Mouse (Mus musculus): ENCODE results near the gene Rdh5. TPM values are rescaled to one million over a fixed set of nuclear protein-coding genes. Genes with fewer than 3 reads are reported as not detected.

Gene Rdh5
- total RNA-seq, 2 experiments from 2014 or later = 5.9 to 9.7 TPM

- intact Hi-C loops (cut with DNase I) = no loop called here
- peak; percentile 62 to 65 for DNase-seq
Observed at GRCm38 (mm10) chr10:128931441-128931840, 8.8 kb upstream of the Rdh5 start.

- intact Hi-C loops (cut with DNase I) = no loop called here
- DNase-seq = peak; percentile 26 to 44
Observed at GRCm38 (mm10) chr10:128929638-128930378, 7.1 kb upstream of the Rdh5 start.

GRCm38 (mm10) chr10:128928356-128928755, 5.7 kb upstream of the Rdh5 start:
- DNase-seq = peak; percentile 34 to 36
- intact Hi-C loops (cut with DNase I) = no loop called here

- no peak for DNase-seq
- intact Hi-C loops (cut with DNase I) = no loop called here
Observed at GRCm38 (mm10) chr10:128923935-128924334, 1.2 kb upstream of the Rdh5 start, which contains the start of gene Bloc1s1. Gene Bloc1s1 (minus strand): TSS chr10:128924035.

- intact Hi-C loops (cut with DNase I) = no loop called here
- DNase-seq = peak; percentile 97 to 98
Observed at GRCm38 (mm10) chr10:128923013-128923691, 464 bp upstream of the Rdh5 start.

- peak in 1 of 2 experiments; percentile 29 for DNase-seq
- intact Hi-C loops (cut with DNase I) = no loop called here
Observed at GRCm38 (mm10) chr10:128921883-128922821, 536 bp downstream of the Rdh5 start.

GRCm38 (mm10) chr10:128921251-128921650, 1.4 kb downstream of the Rdh5 start:
- intact Hi-C loops (cut with DNase I) = no loop called here

GRCm38 (mm10) chr10:128920736-128921161, 1.9 kb downstream of the Rdh5 start:
- DNase-seq = peak; percentile 67 to 70
- intact Hi-C loops (cut with DNase I) = no loop called here

More at GRCm38 (mm10) chr10:128921251-128921650, 1.4 kb downstream of the Rdh5 start:
- DNase-seq = no peak

GRCm38 (mm10) chr10:128919966-128920365, 2.7 kb downstream of the Rdh5 start:
- intact Hi-C loops (cut with DNase I) = no loop called here

GRCm38 (mm10) chr10:128919203-128919631, 3.5 kb downstream of the Rdh5 start:
- intact Hi-C loops (cut with DNase I) = no loop called here
- DNase-seq = peak; percentile 59 to 60

More at GRCm38 (mm10) chr10:128919966-128920365, 2.7 kb downstream of the Rdh5 start:
- no peak for DNase-seq

GRCm38 (mm10) chr10:128918246-128918645, 4.4 kb downstream of the Rdh5 start:
- DNase-seq = peak; percentile 53 to 57
- intact Hi-C loops (cut with DNase I) = no loop called here

- intact Hi-C loops (cut with DNase I) = no loop called here
- DNase-seq = no peak
Observed at GRCm38 (mm10) chr10:128917400-128917799, 5.3 kb downstream of the Rdh5 start.

- no peak for DNase-seq
- intact Hi-C loops (cut with DNase I) = no loop called here
Observed at GRCm38 (mm10) chr10:128916665-128917064, 6.0 kb downstream of the Rdh5 start.

GRCm38 (mm10) chr10:128915550-128915949, 7.1 kb downstream of the Rdh5 start:
- intact Hi-C loops (cut with DNase I) = no loop called here
- DNase-seq = no peak

GRCm38 (mm10) chr10:128913696-128914095, 9.0 kb downstream of the Rdh5 start:
- intact Hi-C loops (cut with DNase I) = loop anchor here (5.0 kb wide), 1 partner anchor 64 kb away; no protein-coding TSS in a partner anchor
- peak in 1 of 2 experiments; percentile 23 for DNase-seq

GRCm38 (mm10) chr10:128913219-128913618, 9.5 kb downstream of the Rdh5 start:
- intact Hi-C loops (cut with DNase I) = loop anchor here (5.0 kb wide), 1 partner anchor 64 kb away; no protein-coding TSS in a partner anchor
- DNase-seq = peak; percentile 91 to 95

GRCm38 (mm10) chr10:128912791-128913190, 9.9 kb downstream of the Rdh5 start:
- DNase-seq = no peak
- intact Hi-C loops (cut with DNase I) = loop anchor here (5.0 kb wide), 1 partner anchor 65 kb away; no protein-coding TSS in a partner anchor

- intact Hi-C loops (cut with DNase I) = loop anchor here (5.0 kb wide), 1 partner anchor 65 kb away; no protein-coding TSS in a partner anchor
- no peak for DNase-seq
Observed at GRCm38 (mm10) chr10:128912268-128912667, 10.4 kb downstream of the Rdh5 start.

- intact Hi-C loops (cut with DNase I) = loop anchor here (5.0 kb wide), 1 partner anchor 66 kb away; no protein-coding TSS in a partner anchor
- DNase-seq = no peak
Observed at GRCm38 (mm10) chr10:128911430-128911829, 11.3 kb downstream of the Rdh5 start.

All from heart, postnatal 10 days (tissue).